Mouse (Mus musculus) urinary bladder, postnatal 14 days (tissue): ENCODE results near the gene Cyp2j6.
A peak's percentile ranks its signal among the peaks of the same experiment; 100 is the strongest.

Experiments used
- DNase-seq: peaks from one replicate; pipeline ENCODE4 v3.0.0; 2021; ENCODE audit warnings: low spot score

The Cyp2j6 gene

DNA sequence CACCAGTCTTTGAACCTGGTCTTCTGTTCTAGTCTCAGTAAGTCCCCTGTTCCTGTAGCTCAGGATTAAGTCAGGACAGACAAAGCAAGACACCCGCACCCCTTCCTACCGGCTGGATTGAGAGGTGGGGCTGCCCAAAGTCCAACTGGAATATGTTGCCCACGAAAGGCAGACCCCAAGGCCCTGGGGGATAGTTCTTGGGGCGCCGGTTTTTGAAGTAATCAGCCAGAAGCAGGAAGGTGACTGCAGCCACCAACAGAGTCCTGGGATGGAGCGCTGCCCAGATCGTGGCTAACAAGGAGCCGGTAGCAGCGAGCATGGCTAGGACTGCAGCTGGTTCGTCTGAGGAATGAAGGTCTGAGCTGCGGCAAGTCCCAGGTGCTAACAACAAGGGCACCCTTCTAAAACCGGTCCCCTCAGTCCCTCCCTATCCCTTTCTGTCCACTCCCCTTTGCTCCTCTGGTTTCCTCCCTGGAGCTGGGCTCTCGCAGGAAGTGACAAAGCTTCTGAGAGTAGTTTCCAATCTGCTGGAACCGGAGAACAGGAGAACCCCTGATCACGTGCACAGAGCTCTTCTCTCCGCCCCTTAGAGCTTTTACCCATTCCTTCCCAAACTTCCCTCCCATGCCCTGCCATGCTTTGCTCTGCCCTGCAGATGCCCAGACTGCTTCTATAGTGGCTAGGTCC lies at the start of gene Cyp2j6:
TSS of gene Cyp2j6 (minus strand) at position 529 of the 687 bp plus-strand sequence.
- peak; percentile 32 for DNase-seq

DNA sequence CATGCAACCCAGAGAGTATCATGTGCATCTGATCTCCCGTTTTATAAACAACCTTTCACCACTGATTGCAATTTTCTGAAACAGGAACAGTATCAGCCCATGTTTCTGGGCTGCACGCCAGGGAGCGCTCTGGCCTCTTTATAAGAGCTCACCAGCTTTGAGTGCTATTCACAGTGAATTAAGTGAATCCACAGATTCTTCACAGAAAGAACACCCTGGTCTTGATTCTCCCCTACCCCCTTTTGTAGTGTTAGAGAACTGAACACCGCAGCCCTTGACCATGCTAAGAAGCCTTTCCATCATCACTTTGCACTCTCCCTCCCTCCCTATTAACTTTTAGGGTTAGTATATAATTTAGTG lies 38.3 kb upstream of the Cyp2j6 start:
- peak; percentile 79 for DNase-seq

GRCm38 (mm10) chr4:96590911-96591790 lies 37.7 kb upstream of the Cyp2j6 start, which contains the start of gene Cyp2j9:
Gene Cyp2j9 (minus strand): TSS chr4:96591578.
- peak; percentile 81 for DNase-seq

GRCm38 (mm10) chr4:96581425-96582088 lies 28.1 kb upstream of the Cyp2j6 start:
- DNase-seq: no peak

GRCm38 (mm10) chr4:96580351-96580750 lies 26.9 kb upstream of the Cyp2j6 start:
- DNase-seq: peak; percentile 3

- DNase-seq: no peak
Observed at GRCm38 (mm10) chr4:96569442-96569841, 16.0 kb upstream of the Cyp2j6 start.

- no peak for DNase-seq
Observed at GRCm38 (mm10) chr4:96567988-96568387, 14.5 kb upstream of the Cyp2j6 start.

DNA sequence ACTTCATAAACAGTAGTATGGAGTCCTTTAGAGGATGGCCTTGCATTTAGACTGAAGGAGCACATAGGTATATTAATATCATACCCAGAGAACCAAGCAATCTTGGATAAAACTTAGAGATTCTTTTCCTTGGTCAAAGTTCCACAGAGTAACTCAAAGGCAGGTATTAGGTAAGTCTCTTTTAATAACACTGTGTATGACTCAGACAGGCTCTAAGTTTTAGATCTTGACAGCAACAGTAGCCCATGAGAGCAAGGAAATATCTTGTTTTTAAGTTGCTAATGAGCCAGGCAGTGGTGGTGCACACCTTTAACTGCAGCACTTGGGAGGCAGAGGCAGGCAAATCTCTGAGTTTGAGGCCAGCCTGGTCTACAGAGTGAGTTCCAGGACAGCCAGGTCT lies 12.3 kb upstream of the Cyp2j6 start:
- no peak for DNase-seq

DNA sequence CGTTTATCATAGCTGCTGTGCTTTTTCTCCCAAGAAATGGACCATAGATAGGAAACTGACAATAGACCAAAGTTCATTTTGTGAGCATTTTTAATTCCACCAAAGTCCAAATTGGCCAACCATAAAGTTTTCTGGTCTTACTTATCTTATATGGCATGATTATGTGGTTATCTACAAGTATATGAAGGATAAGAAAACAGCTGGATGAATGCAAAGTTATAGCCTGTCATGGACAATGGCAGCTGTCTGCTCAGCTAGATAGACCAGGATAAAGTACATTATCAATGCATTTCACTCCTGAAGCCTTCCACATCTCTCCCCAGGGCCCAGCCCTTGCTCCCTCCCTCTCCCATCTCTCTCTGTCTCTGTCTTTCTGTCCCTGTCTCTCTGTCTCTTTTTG lies 7.0 kb upstream of the Cyp2j6 start:
- no peak for DNase-seq

- DNase-seq: no peak
Observed at GRCm38 (mm10) chr4:96559781-96560180, 6.3 kb upstream of the Cyp2j6 start.

DNA sequence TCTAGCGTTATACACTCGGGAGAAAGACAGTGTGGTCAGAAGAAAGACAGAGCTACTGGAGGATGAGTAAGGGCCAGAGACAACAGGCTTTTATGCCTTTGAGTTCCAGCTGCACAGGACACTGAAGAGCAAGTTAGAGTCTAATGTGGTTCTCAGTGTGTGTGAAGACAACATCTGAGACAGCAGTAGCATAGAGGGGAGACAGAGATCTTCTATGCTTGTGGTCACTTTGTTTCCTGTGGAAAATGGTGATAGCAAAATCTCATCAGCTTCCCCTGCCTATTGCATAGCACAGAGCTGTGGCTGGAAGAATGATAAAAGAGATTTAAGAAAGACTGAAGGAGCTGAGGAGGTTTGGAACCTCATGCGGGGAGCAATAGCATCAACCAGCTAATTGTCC lies 1.8 kb downstream of the Cyp2j6 start:
- no peak for DNase-seq

DNA sequence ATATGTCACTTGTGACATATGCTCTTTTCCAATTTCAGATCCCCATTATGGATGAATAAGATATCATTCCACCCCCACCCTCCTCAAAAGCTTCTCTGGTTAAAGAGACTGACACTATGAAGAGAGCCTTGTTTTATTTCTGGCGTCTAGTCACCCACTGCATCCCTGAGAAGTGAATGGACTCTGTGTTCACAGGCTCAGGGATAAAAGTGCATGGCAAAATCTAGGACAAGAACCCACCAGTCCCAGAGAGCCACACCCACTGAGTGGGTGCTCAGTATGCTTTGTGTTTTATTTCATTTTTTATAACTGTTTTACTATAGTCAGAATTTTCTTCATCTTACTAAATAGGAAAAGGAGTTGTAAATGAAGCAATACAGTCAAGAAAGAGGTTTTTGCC lies 7.5 kb downstream of the Cyp2j6 start:
- no peak for DNase-seq

GRCm38 (mm10) chr4:96525772-96526171 lies 27.7 kb downstream of the Cyp2j6 start:
- DNase-seq: no peak

DNA sequence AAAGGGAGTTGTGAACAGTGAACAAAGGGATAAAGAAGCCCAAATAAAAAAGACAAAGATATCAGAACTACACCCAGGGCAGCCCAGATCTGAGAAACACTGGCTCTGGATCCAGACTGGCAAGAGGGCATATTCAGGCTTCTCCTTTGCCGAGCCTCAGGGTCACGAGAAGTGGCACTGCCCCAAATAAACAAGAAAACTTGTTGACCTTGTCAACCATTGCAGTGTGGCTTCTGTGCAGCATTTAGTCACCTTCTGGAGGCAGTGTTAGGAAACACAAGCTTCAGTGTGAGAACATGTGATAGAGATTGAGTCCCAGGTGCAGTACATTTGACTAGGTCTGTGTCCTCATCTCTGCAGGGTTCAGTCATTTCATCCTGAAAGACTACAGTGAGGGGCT lies 31.2 kb downstream of the Cyp2j6 start:
- no peak for DNase-seq

DNA sequence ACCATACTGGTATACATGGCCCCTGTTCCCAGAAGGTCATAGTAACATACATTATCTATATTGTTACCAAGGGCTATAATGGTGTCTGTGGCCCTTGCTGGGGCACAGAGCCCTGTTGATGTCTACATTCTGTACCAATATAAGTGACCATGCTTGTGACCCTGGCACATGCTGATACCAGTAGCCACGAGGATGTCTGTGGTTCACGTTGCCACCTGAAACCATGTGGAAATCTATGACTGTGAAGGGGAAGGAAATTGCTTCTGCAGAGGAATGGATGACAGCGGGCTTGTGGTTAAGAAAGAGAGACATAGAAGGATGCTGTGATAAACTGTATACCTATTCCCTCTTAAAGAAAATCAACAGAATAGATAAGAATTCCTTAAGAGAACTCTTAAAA lies 43.4 kb downstream of the Cyp2j6 start:
- no peak for DNase-seq

DNA sequence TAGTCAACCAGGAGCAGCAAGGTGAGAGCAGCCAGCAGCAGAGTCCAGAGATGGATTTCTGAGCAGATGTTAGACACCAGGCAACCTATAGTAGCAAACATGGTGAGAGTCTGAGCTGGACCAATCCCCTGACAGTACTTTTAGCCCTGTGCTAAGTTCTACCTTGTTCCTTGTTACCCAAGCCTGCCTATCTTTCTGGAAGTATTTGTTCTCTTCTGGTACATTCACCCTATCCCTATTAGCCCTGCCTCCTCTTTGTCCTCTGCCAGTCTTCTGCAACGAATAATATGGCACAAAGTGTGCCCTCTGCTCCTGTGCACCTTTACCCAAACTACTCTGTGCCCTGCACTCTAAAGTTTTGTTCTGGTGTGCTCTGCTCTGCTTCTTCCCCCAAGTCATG lies 46.2 kb downstream of the Cyp2j6 start, which contains the start of gene Cyp2j8:
TSS of gene Cyp2j8 (minus strand) at position 101 of the 400 bp plus-strand sequence.
- DNase-seq: no peak
